Mouse (Mus musculus) bone marrow macrophage, adult 2 months (primary cell): ENCODE data around the gene Entpd5.

Experiments
- CTCF ChIP-seq: IDR thresholded peaks from 2 replicates; pipeline ENCODE4 v1.5.1; 2012; ENCODE audit warnings: low read depth, mild to moderate bottlenecking, low read length, moderate library complexity
- POLR2A ChIP-seq: IDR thresholded peaks from 2 replicates; pipeline ENCODE4 v1.6.1; 2012; ENCODE audit warnings: mild to moderate bottlenecking, low read depth, low read length, borderline replicate concordance

- TF ChIP-seq CTCF (no peak), POLR2A (no peak)
Observed at GRCm38 (mm10) chr12:84447386-84447785, 38.6 kb upstream of the Entpd5 start.
